Mouse (Mus musculus): Measurements from ENCODE around the gene Net1.
A peak's percentile ranks its signal among the peaks of the same experiment; 100 is the strongest.
"Not testable (repeated sequence)": the region's sequence is repeated elsewhere in the genome, so short reads cannot be mapped to it uniquely, and the experiment has no call there.

The Net1 gene

GRCm38 (mm10) chr13:3889111-3889510 lies 28.9 kb downstream of the Net1 start:
- DNase-seq = no peak

- DNase-seq = no peak
Measured at GRCm38 (mm10) chr13:3886663-3887062, 31.4 kb downstream of the Net1 start.

GRCm38 (mm10) chr13:3877679-3878220 lies 40.3 kb downstream of the Net1 start:
- DNase-seq = no peak

- DNase-seq = no peak
Measured at GRCm38 (mm10) chr13:3877185-3877584, 40.8 kb downstream of the Net1 start.

- peak; percentile 37 to 68 for DNase-seq
Measured at GRCm38 (mm10) chr13:3876448-3876847, 41.6 kb downstream of the Net1 start.

- DNase-seq = no peak
Measured at GRCm38 (mm10) chr13:3872832-3873231, 45.2 kb downstream of the Net1 start.

- DNase-seq = no peak
Measured at GRCm38 (mm10) chr13:3869901-3870300, 48.1 kb downstream of the Net1 start.

- DNase-seq = no peak
Measured at GRCm38 (mm10) chr13:3867158-3867557, 50.9 kb downstream of the Net1 start.

GRCm38 (mm10) chr13:3866355-3867052 lies 51.5 kb downstream of the Net1 start:
- DNase-seq = no peak

GRCm38 (mm10) chr13:3865648-3866354 lies 52.2 kb downstream of the Net1 start:
- DNase-seq = peak; percentile 53

GRCm38 (mm10) chr13:3862922-3863580 lies 55.0 kb downstream of the Net1 start:
- DNase-seq = no peak

- DNase-seq = no peak
Measured at GRCm38 (mm10) chr13:3862325-3862724, 55.7 kb downstream of the Net1 start.

- no peak for DNase-seq
Measured at GRCm38 (mm10) chr13:3861251-3861650, 56.8 kb downstream of the Net1 start.

- no peak for DNase-seq
Measured at GRCm38 (mm10) chr13:3856252-3856651, 61.8 kb downstream of the Net1 start.

- DNase-seq = no peak
Measured at GRCm38 (mm10) chr13:3854856-3855255, 63.2 kb downstream of the Net1 start.

GRCm38 (mm10) chr13:3853648-3854333 lies 64.2 kb downstream of the Net1 start, which contains the start of gene Calm5:
Gene Calm5 (plus strand): TSS chr13:3854173.
- not testable (repeated sequence) for DNase-seq

GRCm38 (mm10) chr13:3850330-3850729 lies 67.7 kb downstream of the Net1 start:
- DNase-seq = no peak

GRCm38 (mm10) chr13:3840662-3841061 lies 77.4 kb downstream of the Net1 start:
- not testable (repeated sequence) for DNase-seq

- not testable (repeated sequence) for DNase-seq
Measured at GRCm38 (mm10) chr13:3837312-3837807, 80.7 kb downstream of the Net1 start, which contains the start of gene Calm4. Gene Calm4 (plus strand): TSS chr13:3837757.

GRCm38 (mm10) chr13:3833644-3834043 lies 84.4 kb downstream of the Net1 start:
- DNase-seq = not testable (repeated sequence)

GRCm38 (mm10) chr13:3832450-3832849 lies 85.6 kb downstream of the Net1 start:
- DNase-seq = no peak
